Mouse (Mus musculus) CH12.LX (cell line): ENCODE measurements around the gene Mkrn3. TPM values are rescaled to one million over a fixed set of nuclear protein-coding genes. Genes with fewer than 3 reads are reported as not detected.

ENCODE experiments used
- DNase-seq: peaks from one replicate; pipeline ENCODE4 v3.0.0-alpha.2; 2013; ENCODE audit errors: extremely low read depth
- H3K27ac ChIP-seq: 2 replicates; pipeline ENCODE4 v1.5.1; 2012; ENCODE audit warnings: low read depth, mild to moderate bottlenecking, control low read depth, moderate library complexity; ENCODE audit not compliant: insufficient read depth
- H3K27me3 ChIP-seq: replicated peaks from 2 replicates; pipeline ENCODE3; 2012; ENCODE audit warnings: inconsistent platforms
- H3K36me3 ChIP-seq, 2 experiments: replicated peaks in 1 of 2; 2 replicates each; pipeline versions ENCODE3 to v1.6.1; 2012; ENCODE audit warnings: inconsistent platforms in 1 of 2, low read length in 1 of 2, mild to moderate bottlenecking in 1 of 2, mixed read lengths in 1 of 2, moderate library complexity in 1 of 2; ENCODE audit not compliant: control insufficient read depth in 1 of 2, insufficient read depth in 1 of 2
- H3K4me1 ChIP-seq, 2 experiments: 2 replicates each; pipeline ENCODE4 v1.6.1; 2012; ENCODE audit warnings: inconsistent platforms in 1 of 2, moderate library complexity in 1 of 2; ENCODE audit not compliant: insufficient read depth in 2 of 2, control insufficient read depth in 1 of 2
- H3K4me2 ChIP-seq: 2 replicates; pipeline ENCODE4 v1.6.1; 2012; ENCODE audit warnings: low read depth, mild to moderate bottlenecking, control low read depth; ENCODE audit not compliant: poor library complexity, insufficient read depth, severe bottlenecking
- H3K4me3 ChIP-seq, 3 experiments: fragments of 150-350 bp in 1 of 3; sonication (generic) in 1 of 3; replicated peaks in 1 of 3; 2 replicates each; pipeline versions ENCODE3 to v1.5.1; 2011 to 2012; ENCODE audit warnings: low read depth in 2 of 3, low read length in 2 of 3, mild to moderate bottlenecking in 2 of 3, moderate library complexity in 2 of 3, control low read depth in 1 of 3, improper control_type of control experiment in 1 of 3, inconsistent platforms in 1 of 3, mixed read lengths in 1 of 3; ENCODE audit not compliant: poor library complexity in 1 of 3
- H3K79me2 ChIP-seq: replicated peaks from 2 replicates; pipeline ENCODE4 v1.6.1; 2012; ENCODE audit warnings: mild to moderate bottlenecking, moderate library complexity; ENCODE audit not compliant: control insufficient read depth, poor library complexity, insufficient read depth, severe bottlenecking; ENCODE audit errors: extremely low read depth
- H3K9ac ChIP-seq: 2 replicates; pipeline ENCODE4 v1.6.1; 2012; ENCODE audit warnings: low read depth, mild to moderate bottlenecking, control low read depth, moderate library complexity; ENCODE audit not compliant: insufficient read depth
- H3K9me3 ChIP-seq: replicated peaks from 2 replicates; pipeline ENCODE3; 2012; ENCODE audit warnings: low read length, inconsistent platforms, mixed read lengths
- CHD1 ChIP-seq: IDR thresholded peaks from 2 replicates; pipeline ENCODE4 v1.6.1; 2012; ENCODE audit warnings: low read depth, low read length, improper control_type of control experiment, inconsistent platforms
- CHD2 ChIP-seq: IDR thresholded peaks from 2 replicates; pipeline ENCODE4 v1.6.1; 2011; ENCODE audit warnings: low read length, improper control_type of control experiment
- CTCF ChIP-seq, 2 experiments: IDR thresholded peaks in 1 of 2; conservative IDR thresholded peaks in 1 of 2; 2 replicates each; pipeline ENCODE4 v1.5.1; 2011 to 2012; ENCODE audit warnings: low read depth in 2 of 2, low read length in 2 of 2, improper control_type of control experiment in 1 of 2, inconsistent platforms in 1 of 2, mild to moderate bottlenecking in 1 of 2, moderate library complexity in 1 of 2
- E2F4 ChIP-seq: IDR thresholded peaks from 2 replicates; pipeline ENCODE4 v1.6.1; 2011; ENCODE audit warnings: low read depth, low read length, improper control_type of control experiment; ENCODE audit not compliant: insufficient replicate concordance
- EP300 ChIP-seq: IDR thresholded peaks from 2 replicates; pipeline ENCODE4 v1.6.1; 2011; ENCODE audit warnings: low read length, improper control_type of control experiment
- IRF4 ChIP-seq: IDR thresholded peaks from 2 replicates; pipeline ENCODE4 v1.6.1; 2014; ENCODE audit warnings: low read depth, mild to moderate bottlenecking, inconsistent platforms, low read length, improper control_type of control experiment
- JUND ChIP-seq: conservative IDR thresholded peaks from 2 replicates; pipeline ENCODE4 v1.6.1; 2011; ENCODE audit warnings: low read depth, low read length, improper control_type of control experiment
- KAT2A ChIP-seq: IDR thresholded peaks from 2 replicates; pipeline ENCODE4 v1.6.1; 2012; ENCODE audit warnings: low read length, improper control_type of control experiment, inconsistent platforms; ENCODE audit not compliant: insufficient replicate concordance
- MAZ ChIP-seq: IDR thresholded peaks from 2 replicates; pipeline ENCODE4 v1.6.1; 2012; ENCODE audit warnings: low read depth, mild to moderate bottlenecking, inconsistent platforms, low read length, improper control_type of control experiment, moderate library complexity
- MEF2A ChIP-seq: IDR thresholded peaks from 2 replicates; pipeline ENCODE4 v1.6.1; 2014; ENCODE audit warnings: low read depth, mild to moderate bottlenecking, inconsistent platforms, low read length, improper control_type of control experiment, borderline replicate concordance
- MXI1 ChIP-seq: IDR thresholded peaks from 2 replicates; pipeline ENCODE4 v1.6.1; 2011; ENCODE audit warnings: mild to moderate bottlenecking, low read depth, low read length, improper control_type of control experiment
- MYC ChIP-seq: IDR thresholded peaks from 2 replicates; pipeline ENCODE4 v1.6.1; 2011; ENCODE audit warnings: low read depth, mild to moderate bottlenecking, improper control_type of control experiment, low read length
- PAX5 ChIP-seq: IDR thresholded peaks from 2 replicates; pipeline ENCODE4 v1.6.1; 2012; ENCODE audit warnings: low read length, inconsistent platforms, mixed read lengths
- POLR2A ChIP-seq: IDR thresholded peaks from 2 replicates; pipeline ENCODE4 v1.6.1; 2011; ENCODE audit warnings: low read depth, mild to moderate bottlenecking, improper control_type of control experiment, low read length
- POLR2AphosphoS2 ChIP-seq: IDR thresholded peaks from 2 replicates; pipeline ENCODE4 v1.6.1; 2011; ENCODE audit warnings: low read depth, low read length, improper control_type of control experiment
- RAD21 ChIP-seq: IDR thresholded peaks from 2 replicates; pipeline ENCODE4 v1.6.1; 2011; ENCODE audit warnings: low read depth, mild to moderate bottlenecking, low read length, improper control_type of control experiment, moderate library complexity
- RCOR1 ChIP-seq: conservative IDR thresholded peaks from 2 replicates; pipeline ENCODE4 v1.6.1; 2012; ENCODE audit warnings: low read depth, mild to moderate bottlenecking, inconsistent platforms, low read length, improper control_type of control experiment
- SIN3A ChIP-seq: IDR thresholded peaks from 2 replicates; pipeline ENCODE4 v1.6.1; 2012; ENCODE audit warnings: low read length, improper control_type of control experiment, inconsistent platforms
- SMC3 ChIP-seq: IDR thresholded peaks from 2 replicates; pipeline ENCODE4 v1.6.1; 2011; ENCODE audit warnings: low read depth, low read length, improper control_type of control experiment
- TCF12 ChIP-seq: IDR thresholded peaks from 2 replicates; pipeline ENCODE4 v1.6.1; 2014; ENCODE audit warnings: low read depth, mild to moderate bottlenecking, inconsistent platforms, low read length, improper control_type of control experiment
- USF2 ChIP-seq: conservative IDR thresholded peaks from 2 replicates; pipeline ENCODE4 v1.6.1; 2011; ENCODE audit warnings: low read depth, low read length, improper control_type of control experiment
- ZKSCAN1 ChIP-seq: IDR thresholded peaks from 2 replicates; pipeline ENCODE4 v1.6.1; 2012; ENCODE audit warnings: low read depth, inconsistent platforms, low read length, improper control_type of control experiment, borderline replicate concordance
- ZMIZ1 ChIP-seq: IDR thresholded peaks from 2 replicates; pipeline ENCODE4 v1.6.1; 2012; ENCODE audit warnings: low read depth, mild to moderate bottlenecking, inconsistent platforms, low read length, improper control_type of control experiment
- ZNF384 ChIP-seq: IDR thresholded peaks from 2 replicates; pipeline ENCODE4 v1.6.1; 2012; ENCODE audit warnings: low read depth, low read length, improper control_type of control experiment, inconsistent platforms
- dilution Hi-C: fragments of 300-500 bp; cut with MboI; formaldehyde crosslinking; loops from 2 replicates; pipeline ENCODE4 v1.14.3; 2020; ENCODE audit warnings: low sequenced_read_pairs; ENCODE audit not compliant: extremely low pct_unique_long_range_greater_than_20kb, extremely low pct_ligation_motif_present
- in situ Hi-C: fragments of 300-500 bp; cut with MboI; formaldehyde crosslinking; loops from 3 replicates; pipeline ENCODE4 v1.14.3; 2019; ENCODE audit warnings: low sequenced_read_pairs, low pct_ligation_motif_present, low pct_unique_long_range_greater_than_20kb, mixed read lengths
- polyA plus RNA-seq: library from polyadenylated mRNA; unstranded; fragments of >175 nt; gene quantifications from 2 replicates; pipeline ENCODE4 v1.2.1, GENCODE M21; 2012; ENCODE audit warnings: low read depth; ENCODE audit not compliant: insufficient read length
- total RNA-seq, 2 experiments: library from RNA; depleted of rRNA; stranded (reverse); fragments of 300-350 nt in 1 of 2; fragments of >200 nt in 1 of 2; gene quantifications; 2 replicates each; pipeline ENCODE4 v1.2.3; 2012 to 2014

Gene Mkrn3
- total and polyA plus RNA-seq, 3 experiments, result 0.11 TPM; not detected in 2

GRCm38 (mm10) chr7:62392202-62392601, 27.7 kb downstream of the Mkrn3 start:
- Histone ChIP-seq H3K9me3 (peaks cover 18% of the 10 kb centered on the region), H3K27ac (no peak overlapping the region)
- no peak for TF ChIP-seq CTCF (conservative IDR thresholded peaks at IDR 0.05 in 1 of 2, IDR thresholded peaks at IDR 0.05 in 1 of 2; ENCODE audit: low read depth in 2 of 2, low read length in 2 of 2)
- no peak for TF ChIP-seq IRF4
- no peak for TF ChIP-seq ZMIZ1
- no peak for TF ChIP-seq MEF2A
- no peak for TF ChIP-seq MXI1
- TF ChIP-seq ZKSCAN1, result no peak
- TF ChIP-seq TCF12, result no peak
- no peak for TF ChIP-seq PAX5
- no peak for TF ChIP-seq KAT2A
- TF ChIP-seq CHD2, result no peak
- TF ChIP-seq RCOR1, result no peak
- TF ChIP-seq EP300, result no peak
- TF ChIP-seq E2F4, result no peak
- no peak for TF ChIP-seq POLR2AphosphoS2
- TF ChIP-seq, all 38 proteins: peak for 0
- Histone ChIP-seq H3K4me3 (no peak overlapping the region), H3K27me3 (no peaks in the 10 kb centered on the region), H3K4me1 (no peaks in the 10 kb centered on the region), H3K79me2 (no peaks in the 10 kb centered on the region), H3K4me2 (no peak overlapping the region), H3K36me3 (no peaks in the 10 kb centered on the region), H3K9ac (no peak overlapping the region)
- in situ Hi-C loops (loop anchor here (25.0 kb wide), 1 partner anchor 155 kb away; no protein-coding TSS in a partner anchor), dilution Hi-C loops (no loop called here)
- no peak for DNase-seq

- Histone ChIP-seq H3K27ac (no peak overlapping the region), H3K9ac (no peak overlapping the region), H3K36me3 (no peaks in the 10 kb centered on the region), H3K27me3 (no peaks in the 10 kb centered on the region), H3K4me2 (no peak overlapping the region), H3K79me2 (no peaks in the 10 kb centered on the region), H3K9me3 (peaks cover 18% of the 10 kb centered on the region), H3K4me1 (no peaks in the 10 kb centered on the region), H3K4me3 (no peak overlapping the region)
- in situ Hi-C loops (loop anchor here (25.0 kb wide), 1 partner anchor 151 kb away; no protein-coding TSS in a partner anchor), dilution Hi-C loops (no loop called here)
- TF ChIP-seq ZKSCAN1 (no peak), CHD2 (no peak), RCOR1 (no peak), SMC3 (no peak), ZNF384 (no peak), PAX5 (no peak), MXI1 (no peak), JUND (no peak), POLR2A (no peak), MAZ (no peak), E2F4 (no peak), RAD21 (no peak), SIN3A (no peak), MYC (no peak), MEF2A (no peak), USF2 (no peak), IRF4 (no peak), POLR2AphosphoS2 (no peak), CHD1 (no peak), KAT2A (no peak)
- DNase-seq, result no peak
Observed at GRCm38 (mm10) chr7:62388291-62388690, 31.6 kb downstream of the Mkrn3 start.
